Mouse (Mus musculus) kidney, embryonic 16.5 days (tissue): ENCODE results near the gene Rnd1. TPM values are rescaled to one million over a fixed set of nuclear protein-coding genes. Genes with fewer than 3 reads are reported as not detected.

Experiments used
- ATAC-seq: fragments of 200-750 bp; cut with Nextera tagmentation; 2 replicates; pipeline ENCODE4 v1.8.0; 2017; ENCODE audit warnings: moderate TSS enrichment; ENCODE audit not compliant: low FRiP score, low TSS enrichment
- H3K27ac ChIP-seq: fragments of 300-500 bp; sonication (generic); 2 replicates; pipeline ENCODE4 v1.5.1; 2014; ENCODE audit warnings: low read length
- H3K27me3 ChIP-seq: fragments of 300-500 bp; sonication (generic); 2 replicates; pipeline ENCODE4 v1.6.1; 2014; ENCODE audit warnings: low read length, control low read depth, mixed read lengths; ENCODE audit not compliant: insufficient read depth
- H3K36me3 ChIP-seq: fragments of 300-500 bp; sonication (generic); 2 replicates; pipeline ENCODE4 v1.6.1; 2014; ENCODE audit warnings: low read length, control low read depth, mixed read lengths; ENCODE audit not compliant: insufficient read depth
- H3K4me1 ChIP-seq: fragments of 300-500 bp; sonication (generic); 2 replicates; pipeline ENCODE4 v1.6.1; 2014; ENCODE audit warnings: low read length, control low read depth, mixed read lengths; ENCODE audit not compliant: insufficient read depth
- H3K4me2 ChIP-seq: fragments of 300-500 bp; sonication (generic); replicated peaks from 2 replicates; pipeline ENCODE4 v1.6.1; 2014; ENCODE audit warnings: low read depth, low read length
- H3K4me3 ChIP-seq: fragments of 300-500 bp; sonication (generic); 2 replicates; pipeline ENCODE4 v1.5.1; 2014; ENCODE audit warnings: mild to moderate bottlenecking, low read length
- H3K9ac ChIP-seq: fragments of 300-500 bp; sonication (generic); replicated peaks from 2 replicates; pipeline ENCODE4 v1.6.1; 2014; ENCODE audit warnings: low read length
- H3K9me3 ChIP-seq: fragments of 300-500 bp; sonication (generic); 2 replicates; pipeline ENCODE4 v1.6.1; 2016; ENCODE audit warnings: low read length, control low read depth
- WGBS: fragments of 180-500 bp; shearing (Covaris S2); extraction: QIAGEN DNeasy Blood & Tissue Kit; methylation state at CpG from one replicate; pipeline ENCODE4 v1.1.7; 2014; 5-methylcytosine and 5-hydroxymethylcytosine counted together
- polyA plus RNA-seq: library from polyadenylated mRNA; unstranded; fragments of >200 nt; fragmentation: Nextera tagmentation; extraction: Ambion mirVana; gene quantifications from 2 replicates; pipeline ENCODE4 v1.2.1, GENCODE M21; 2015

Gene Rnd1
- polyA plus RNA-seq, 1 experiment from 2014 or later, result 0.75 TPM

DNA sequence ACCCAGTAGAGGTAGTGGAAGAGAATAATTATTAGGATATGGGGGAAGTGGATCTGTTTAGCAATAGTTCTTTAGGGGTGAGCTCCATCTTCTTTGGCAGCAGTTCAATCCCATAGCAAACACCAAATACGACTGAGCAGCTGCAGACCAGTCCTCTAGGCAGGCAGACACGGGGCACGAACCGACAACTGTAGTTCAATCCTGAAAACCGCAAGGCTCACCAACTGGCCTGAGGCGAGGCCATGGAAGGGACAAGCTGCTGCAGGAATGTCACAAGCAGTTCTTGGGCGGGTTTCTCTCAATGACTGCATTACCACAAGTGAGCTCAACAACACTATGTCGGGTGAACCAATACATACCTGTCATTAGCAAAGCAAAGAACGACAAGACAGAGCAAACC lies 27.1 kb upstream of the Rnd1 start:
- no peak for ATAC-seq
- H3K36me3 ChIP-seq, result no peaks in the 10 kb centered on the region
- H3K27me3 ChIP-seq, result peaks cover 36% of the 10 kb centered on the region
- no peaks in the 10 kb centered on the region for H3K9me3 ChIP-seq
- no peak overlapping the region for H3K4me3 ChIP-seq
- H3K4me2 ChIP-seq, result no peak overlapping the region
- H3K27ac ChIP-seq, result no peak overlapping the region
- H3K4me1 ChIP-seq, result peaks cover 10% of the 10 kb centered on the region; the same call in 1 of the 2 replicates
- 62% methylated on average over 9 of the region's 9 CpGs for WGBS
- no peak overlapping the region for H3K9ac ChIP-seq

- Histone ChIP-seq H3K9me3 (no peaks in the 10 kb centered on the region), H3K9ac (0 out of 2 replicates have a peak overlapping the region, but pooled peaks have one; percentile 31), H3K27ac (no peak overlapping the region), H3K27me3 (peaks cover 38% of the 10 kb centered on the region), H3K4me1 (0 out of 2 replicates have a peak, but pooled peaks cover 12% of the 10 kb centered on the region), H3K36me3 (no peaks in the 10 kb centered on the region), H3K4me3 (peak overlapping the region; percentile 36), H3K4me2 (peak overlapping the region; percentile 61)
- peak; percentile 77 for ATAC-seq
- WGBS, result 5% methylated on average over 40 of the region's 40 CpGs
These were observed 22.2 kb upstream of the Rnd1 start for GRCm38 (mm10) chr15:98699190-98700105.

DNA sequence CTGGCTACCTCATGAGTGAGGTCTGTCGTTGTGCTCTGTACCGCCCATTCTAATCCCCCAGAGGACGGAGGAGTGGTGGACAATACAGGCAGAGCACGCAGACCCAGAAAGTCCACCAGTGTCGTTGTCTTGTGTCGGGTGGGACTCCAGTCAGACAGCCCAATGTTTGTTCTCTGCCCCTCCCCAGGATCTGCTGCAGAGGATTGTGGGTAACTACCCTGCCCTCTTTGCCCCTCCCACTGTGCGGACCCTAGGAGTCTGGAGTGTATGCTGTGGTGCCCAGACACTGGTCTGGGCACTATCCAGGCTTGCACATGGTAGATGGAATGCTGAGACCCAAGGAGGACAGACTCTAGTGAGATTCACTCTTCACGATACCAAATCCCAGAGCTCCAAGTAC lies 19.0 kb upstream of the Rnd1 start:
- Histone ChIP-seq H3K4me2 (no peak overlapping the region), H3K27me3 (peaks cover 20% of the 10 kb centered on the region), H3K36me3 (no peaks in the 10 kb centered on the region), H3K9ac (no peak overlapping the region), H3K9me3 (no peaks in the 10 kb centered on the region), H3K27ac (no peak overlapping the region), H3K4me3 (no peak overlapping the region), H3K4me1 (peaks cover 24% of the 10 kb centered on the region)
- 50% methylated on average over 8 of the region's 8 CpGs for WGBS
- ATAC-seq, result no peak

DNA sequence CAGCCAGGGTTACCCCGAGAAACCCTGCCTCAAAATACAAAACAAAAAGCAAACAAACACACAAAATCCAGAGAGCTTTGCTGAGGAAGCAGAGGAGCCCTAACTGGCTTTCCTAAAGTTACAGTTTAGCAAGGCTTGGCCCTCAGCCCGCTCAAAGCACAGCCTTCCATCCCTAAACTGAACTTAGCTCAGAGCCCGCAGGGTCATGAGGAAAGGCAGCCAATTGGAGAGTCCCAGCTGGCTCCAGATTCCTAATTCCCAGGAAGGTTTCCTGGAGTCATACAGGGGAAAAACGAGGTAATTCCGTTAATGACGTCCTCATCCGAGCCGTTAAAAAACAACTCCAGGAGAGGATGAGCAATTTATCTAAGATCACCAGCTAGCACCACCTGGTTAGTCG lies 18.5 kb upstream of the Rnd1 start:
- no peak for ATAC-seq
- Histone ChIP-seq H3K9ac (0 out of 2 replicates have a peak overlapping the region, but pooled peaks have one; percentile 8), H3K27me3 (peaks cover 15% of the 10 kb centered on the region), H3K4me2 (no peak overlapping the region), H3K4me1 (peaks cover 24% of the 10 kb centered on the region), H3K27ac (no peak overlapping the region), H3K4me3 (no peak overlapping the region), H3K36me3 (no peaks in the 10 kb centered on the region), H3K9me3 (no peaks in the 10 kb centered on the region)
- 33% methylated on average over 9 of the region's 9 CpGs for WGBS

DNA sequence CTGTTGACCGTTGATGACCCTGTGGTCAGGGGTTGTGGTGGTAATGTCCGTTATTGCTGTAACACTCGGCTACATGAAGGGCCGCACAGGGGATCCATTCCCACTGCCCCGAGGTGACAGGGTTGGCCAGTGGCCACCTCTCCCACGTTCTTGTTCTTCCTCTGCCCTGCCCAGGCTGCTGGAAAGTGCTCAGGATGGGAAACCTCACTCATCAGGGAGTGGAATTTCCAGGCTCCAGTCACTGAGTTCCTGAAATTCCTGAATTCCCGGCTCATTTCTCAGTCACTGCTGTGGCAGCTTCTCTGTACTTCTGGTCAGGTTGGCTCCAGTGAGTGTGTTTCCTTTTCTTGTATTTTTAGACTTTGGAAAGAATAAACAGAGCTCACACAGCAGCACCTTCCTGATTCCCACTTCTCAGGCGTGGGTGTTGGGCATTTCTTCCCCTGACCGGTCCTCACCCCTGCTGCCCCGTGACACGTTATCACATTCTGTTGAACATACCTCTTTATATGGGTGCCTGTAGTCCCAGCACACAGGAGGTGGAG lies 15.0 kb upstream of the Rnd1 start:
- H3K9me3 ChIP-seq, result no peaks in the 10 kb centered on the region
- peak; percentile 71 for ATAC-seq
- peaks cover 17% of the 10 kb centered on the region for H3K4me1 ChIP-seq
- H3K4me2 ChIP-seq, result no peak overlapping the region
- H3K4me3 ChIP-seq, result no peak overlapping the region
- peak overlapping the region; percentile 67; the same call in 1 of the 2 replicates for H3K27ac ChIP-seq
- no peaks in the 10 kb centered on the region for H3K27me3 ChIP-seq
- no peaks in the 10 kb centered on the region for H3K36me3 ChIP-seq
- no peak overlapping the region for H3K9ac ChIP-seq
- WGBS, result 27% methylated on average over 11 of the region's 11 CpGs

DNA sequence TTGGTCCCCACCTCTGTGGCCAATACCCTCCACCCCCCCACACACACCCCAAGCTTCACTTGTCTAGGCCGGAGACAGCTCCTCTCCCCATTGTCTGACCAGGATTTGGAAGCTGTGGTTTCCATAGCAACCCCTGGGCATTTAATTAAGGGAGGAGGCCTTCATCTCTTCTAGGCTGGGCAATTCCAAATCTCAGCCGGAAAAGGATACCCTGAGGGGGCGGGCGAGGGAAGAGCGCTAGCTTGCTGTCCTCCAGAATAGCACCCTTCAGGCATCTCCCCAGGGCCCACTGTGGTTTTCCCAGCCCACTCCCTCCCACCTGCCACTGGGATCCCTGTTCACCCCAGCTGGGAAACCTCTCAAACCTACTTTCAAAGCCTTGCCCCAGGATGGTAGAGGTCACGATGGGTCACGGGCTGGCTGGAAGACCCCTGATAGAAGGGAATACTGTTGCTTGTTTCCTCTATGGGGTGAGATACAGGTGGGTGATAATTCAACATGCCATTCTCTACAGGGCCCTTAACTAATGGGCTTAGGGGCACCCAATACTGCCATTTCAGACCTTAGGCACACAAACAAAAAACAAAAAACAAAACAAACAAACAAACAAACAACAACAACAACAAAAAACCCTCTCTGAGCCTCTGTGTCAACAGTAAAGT lies 14.4 kb upstream of the Rnd1 start:
- H3K4me3 ChIP-seq, result no peak overlapping the region
- peaks cover 17% of the 10 kb centered on the region for H3K4me1 ChIP-seq
- no peak overlapping the region for H3K4me2 ChIP-seq
- no peak overlapping the region for H3K27ac ChIP-seq
- no peaks in the 10 kb centered on the region for H3K36me3 ChIP-seq
- H3K9ac ChIP-seq, result no peak overlapping the region
- no peak for ATAC-seq
- H3K27me3 ChIP-seq, result no peaks in the 10 kb centered on the region
- WGBS, result 38% methylated on average over 7 of the region's 7 CpGs
- no peaks in the 10 kb centered on the region for H3K9me3 ChIP-seq

- Histone ChIP-seq H3K9ac (no peak overlapping the region), H3K27ac (no peak overlapping the region), H3K36me3 (no peaks in the 10 kb centered on the region), H3K27me3 (no peaks in the 10 kb centered on the region), H3K4me2 (no peak overlapping the region), H3K4me1 (peaks cover 13% of the 10 kb centered on the region), H3K4me3 (no peak overlapping the region), H3K9me3 (no peaks in the 10 kb centered on the region)
- ATAC-seq, result no peak
- WGBS, result 77% methylated on average over 2 of the region's 2 CpGs
These were observed 12.4 kb upstream of the Rnd1 start for GRCm38 (mm10) chr15:98689682-98690081.

DNA sequence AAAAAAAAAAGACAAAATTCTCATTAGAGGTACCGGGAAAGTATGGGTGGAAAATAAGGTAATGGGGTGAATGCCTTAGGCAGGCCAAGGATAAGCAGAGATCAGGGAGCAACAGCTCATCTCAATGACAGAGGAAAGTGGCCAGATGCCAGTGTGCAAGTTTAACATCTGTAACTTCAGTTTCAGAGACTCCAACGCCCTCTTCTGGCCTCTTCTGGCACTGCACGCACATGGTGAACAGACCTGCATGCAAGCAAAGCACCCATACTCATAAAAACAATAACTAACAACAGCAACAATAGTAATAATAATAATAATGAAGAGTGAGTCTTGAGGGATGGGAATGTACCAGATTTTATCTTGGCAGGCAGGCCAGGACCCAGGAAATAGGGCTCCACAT lies 8.7 kb upstream of the Rnd1 start:
- 65% methylated on average over 3 of the region's 3 CpGs for WGBS
- Histone ChIP-seq H3K4me1 (no peaks in the 10 kb centered on the region), H3K36me3 (no peaks in the 10 kb centered on the region), H3K9me3 (no peaks in the 10 kb centered on the region), H3K4me2 (no peak overlapping the region), H3K27ac (no peak overlapping the region), H3K27me3 (no peaks in the 10 kb centered on the region), H3K4me3 (no peak overlapping the region), H3K9ac (no peak overlapping the region)
- ATAC-seq, result no peak

DNA sequence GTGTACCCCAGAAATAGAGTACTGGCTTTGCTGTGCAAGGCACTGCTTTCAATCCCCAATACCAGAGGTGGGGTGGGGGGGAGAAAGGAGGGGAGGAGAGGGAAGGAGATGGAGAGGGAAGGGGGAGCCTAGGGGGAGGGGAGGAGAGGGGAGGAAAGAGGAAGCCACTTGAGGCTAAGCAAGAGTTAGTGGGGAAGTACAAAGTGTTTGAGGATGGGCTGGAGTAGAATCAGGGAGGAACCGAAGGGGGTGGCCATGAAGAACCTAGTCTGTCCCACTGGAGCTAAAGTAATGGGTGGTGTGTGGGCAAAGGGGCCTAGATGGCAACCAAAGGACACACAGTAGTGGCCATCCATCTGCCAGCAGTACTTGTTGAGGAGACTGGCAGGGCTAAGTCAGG lies 6.5 kb upstream of the Rnd1 start:
- H3K9ac ChIP-seq, result no peak overlapping the region
- no peak for ATAC-seq
- H3K4me2 ChIP-seq, result no peak overlapping the region
- 0 out of 2 replicates have a peak, but pooled peaks cover 1% of the 10 kb centered on the region for H3K27me3 ChIP-seq
- H3K36me3 ChIP-seq, result no peaks in the 10 kb centered on the region
- 83% methylated on average over 1 of the region's 1 CpGs for WGBS
- H3K4me3 ChIP-seq, result no peak overlapping the region
- H3K4me1 ChIP-seq, result no peaks in the 10 kb centered on the region
- H3K9me3 ChIP-seq, result no peaks in the 10 kb centered on the region
- H3K27ac ChIP-seq, result no peak overlapping the region
